Mouse (Mus musculus) lung, postnatal 0 days (tissue): ENCODE measurements around the gene 4930486L24Rik.

Source experiments
- CTCF ChIP-seq: IDR thresholded peaks from 2 replicates; pipeline ENCODE4 v1.5.1; 2016; ENCODE audit warnings: antibody characterized with exemption, mild to moderate bottlenecking
- EP300 ChIP-seq: IDR thresholded peaks from 2 replicates; pipeline ENCODE4 v1.6.1; 2016; ENCODE audit warnings: antibody characterized with exemption, mild to moderate bottlenecking, control low read depth

DNA sequence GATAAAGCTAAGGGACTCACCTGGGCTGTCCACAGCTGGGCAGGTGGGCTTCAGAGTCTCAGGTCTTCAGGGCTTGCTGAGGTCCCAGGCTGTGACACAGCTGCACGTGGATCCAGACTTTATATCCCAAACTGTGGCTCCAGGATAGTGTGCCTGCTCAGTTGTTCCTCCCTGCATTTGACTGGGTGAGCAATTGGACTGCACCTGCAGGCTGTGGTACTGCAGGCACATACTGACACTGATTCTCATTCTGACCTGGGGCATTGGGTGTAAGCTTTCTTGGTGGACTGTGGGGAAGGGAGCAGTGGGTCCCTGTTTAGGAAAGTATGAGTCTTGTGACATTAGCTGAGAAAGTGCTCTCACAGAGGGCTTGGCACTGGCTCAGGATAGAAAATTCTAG is 61.5 kb downstream of the 4930486L24Rik start, which contains the start of gene Ctsll3:
- no peak for TF ChIP-seq CTCF
- TF ChIP-seq EP300 = no peak
